Mouse (Mus musculus): ENCODE data around the gene Arl8b. TPM values are rescaled to one million over a fixed set of nuclear protein-coding genes. Genes with fewer than 3 reads are reported as not detected.

The Arl8b gene
- 97.4 and 109 TPM in 2 replicates for polyA plus RNA-seq (2015; fragmentation: Nextera tagmentation; extraction: Ambion mirVana)

GRCm38 (mm10) chr6:108782526-108783183, at the start of gene Arl8b:
Gene Arl8b (plus strand): TSS chr6:108783099.
- Histone ChIP-seq H3K9me3 (no peaks in the 10 kb centered on the region), H3K27me3 (no peaks in the 10 kb centered on the region), H3K9ac (peak within 1 kb of the TSS; percentile 99), H3K4me3 (peak within 1 kb of the TSS; percentile 90), H3K4me1 (replicated peaks) (peaks cover 30% of the 10 kb centered on the region), H3K36me3 (no peaks in the 10 kb centered on the region), H3K27ac (replicated peaks) (peak within 1 kb of the TSS; percentile 89), H3K4me2 (peak within 1 kb of the TSS; percentile 64)
- ATAC-seq (ENCODE audit: low FRiP score, low read depth): peak; percentile 95
- 10% methylated on average over 36 of the region's 36 CpGs for WGBS

GRCm38 (mm10) chr6:108735910-108736750, 46.8 kb upstream of the Arl8b start:
- no peak overlapping the region for H3K4me2 ChIP-seq
- no peak overlapping the region for H3K27ac ChIP-seq (replicated peaks)
- 53% methylated on average over 9 of the region's 9 CpGs for WGBS
- no peak overlapping the region for H3K4me3 ChIP-seq
- no peaks in the 10 kb centered on the region for H3K4me1 ChIP-seq (replicated peaks)
- no peaks in the 10 kb centered on the region for H3K9me3 ChIP-seq
- H3K27me3 ChIP-seq: no peaks in the 10 kb centered on the region
- peak; percentile 82; the same call in 1 of the 2 replicates for ATAC-seq (ENCODE audit: low FRiP score, low read depth)
- no peaks in the 10 kb centered on the region for H3K36me3 ChIP-seq
- H3K9ac ChIP-seq: no peak overlapping the region

- Histone ChIP-seq H3K27me3 (no peaks in the 10 kb centered on the region), H3K4me1 (replicated peaks) (no peaks in the 10 kb centered on the region), H3K9me3 (no peaks in the 10 kb centered on the region), H3K4me3 (no peak overlapping the region), H3K4me2 (no peak overlapping the region), H3K27ac (replicated peaks) (no peak overlapping the region), H3K36me3 (no peaks in the 10 kb centered on the region), H3K9ac (no peak overlapping the region)
- WGBS: 74% methylated on average over 9 of the region's 9 CpGs
- ATAC-seq (ENCODE audit: low FRiP score, low read depth): no peak
Observed at GRCm38 (mm10) chr6:108738463-108739203, 44.3 kb upstream of the Arl8b start.

GRCm38 (mm10) chr6:108740579-108740978, 42.3 kb upstream of the Arl8b start:
- Histone ChIP-seq H3K4me3 (no peak overlapping the region), H3K27me3 (no peaks in the 10 kb centered on the region), H3K9me3 (no peaks in the 10 kb centered on the region), H3K36me3 (no peaks in the 10 kb centered on the region), H3K4me1 (replicated peaks) (no peaks in the 10 kb centered on the region), H3K27ac (replicated peaks) (no peak overlapping the region), H3K9ac (no peak overlapping the region), H3K4me2 (no peak overlapping the region)
- no peak for ATAC-seq (ENCODE audit: low FRiP score, low read depth)
- 77% methylated on average over 4 of the region's 4 CpGs for WGBS

- Histone ChIP-seq H3K9me3 (no peaks in the 10 kb centered on the region), H3K36me3 (no peaks in the 10 kb centered on the region), H3K27me3 (no peaks in the 10 kb centered on the region), H3K4me1 (replicated peaks) (no peaks in the 10 kb centered on the region), H3K4me3 (no peak overlapping the region), H3K9ac (no peak overlapping the region), H3K4me2 (no peak overlapping the region), H3K27ac (replicated peaks) (no peak overlapping the region)
- WGBS: 94% methylated on average over 5 of the region's 5 CpGs
- ATAC-seq (ENCODE audit: low FRiP score, low read depth): no peak
Observed at GRCm38 (mm10) chr6:108743730-108744129, 39.2 kb upstream of the Arl8b start.

- Histone ChIP-seq H3K4me3 (no peak overlapping the region), H3K9ac (no peak overlapping the region), H3K4me2 (no peak overlapping the region), H3K9me3 (no peaks in the 10 kb centered on the region), H3K4me1 (replicated peaks) (no peaks in the 10 kb centered on the region), H3K27me3 (no peaks in the 10 kb centered on the region), H3K27ac (replicated peaks) (no peak overlapping the region), H3K36me3 (no peaks in the 10 kb centered on the region)
- WGBS: 91% methylated on average over 7 of the region's 7 CpGs
- ATAC-seq (ENCODE audit: low FRiP score, low read depth): no peak
Observed at GRCm38 (mm10) chr6:108751324-108751723, 31.6 kb upstream of the Arl8b start.

- no peaks in the 10 kb centered on the region for H3K27me3 ChIP-seq
- H3K27ac ChIP-seq (replicated peaks): no peak overlapping the region
- no peaks in the 10 kb centered on the region for H3K4me1 ChIP-seq (replicated peaks)
- H3K9ac ChIP-seq: no peak overlapping the region
- H3K4me2 ChIP-seq: no peak overlapping the region
- H3K9me3 ChIP-seq: no peaks in the 10 kb centered on the region
- no peak overlapping the region for H3K4me3 ChIP-seq
- ATAC-seq (ENCODE audit: low FRiP score, low read depth): no peak
- H3K36me3 ChIP-seq: no peaks in the 10 kb centered on the region
- WGBS: 70% methylated on average over 5 of the region's 5 CpGs
Observed at GRCm38 (mm10) chr6:108752395-108752794, 30.5 kb upstream of the Arl8b start.

GRCm38 (mm10) chr6:108753536-108753935, 29.4 kb upstream of the Arl8b start:
- no peak for ATAC-seq (ENCODE audit: low FRiP score, low read depth)
- Histone ChIP-seq H3K4me1 (replicated peaks) (no peaks in the 10 kb centered on the region), H3K4me2 (no peak overlapping the region), H3K9ac (no peak overlapping the region), H3K36me3 (no peaks in the 10 kb centered on the region), H3K9me3 (no peaks in the 10 kb centered on the region), H3K27ac (replicated peaks) (no peak overlapping the region), H3K4me3 (no peak overlapping the region), H3K27me3 (no peaks in the 10 kb centered on the region)
- 100% methylated on average over 1 of the region's 1 CpGs for WGBS

- no peak overlapping the region for H3K4me3 ChIP-seq
- no peaks in the 10 kb centered on the region for H3K36me3 ChIP-seq
- H3K4me1 ChIP-seq (replicated peaks): no peaks in the 10 kb centered on the region
- H3K27ac ChIP-seq (replicated peaks): no peak overlapping the region
- no peaks in the 10 kb centered on the region for H3K27me3 ChIP-seq
- no peak overlapping the region for H3K9ac ChIP-seq
- WGBS: 91% methylated on average over 1 of the region's 1 CpGs
- H3K4me2 ChIP-seq: no peak overlapping the region
- H3K9me3 ChIP-seq: no peaks in the 10 kb centered on the region
- ATAC-seq (ENCODE audit: low FRiP score, low read depth): no peak
Observed at GRCm38 (mm10) chr6:108754376-108754775, 28.5 kb upstream of the Arl8b start.

- H3K36me3 ChIP-seq: no peaks in the 10 kb centered on the region
- ATAC-seq (ENCODE audit: low FRiP score, low read depth): no peak
- H3K4me3 ChIP-seq: no peak overlapping the region
- H3K9me3 ChIP-seq: no peaks in the 10 kb centered on the region
- H3K4me2 ChIP-seq: no peak overlapping the region
- H3K4me1 ChIP-seq (replicated peaks): no peaks in the 10 kb centered on the region
- H3K27me3 ChIP-seq: no peaks in the 10 kb centered on the region
- H3K27ac ChIP-seq (replicated peaks): no peak overlapping the region
- WGBS: 95% methylated on average over 7 of the region's 7 CpGs
- no peak overlapping the region for H3K9ac ChIP-seq
Observed at GRCm38 (mm10) chr6:108755936-108756335, 27.0 kb upstream of the Arl8b start.

- H3K9me3 ChIP-seq: no peaks in the 10 kb centered on the region
- no peak overlapping the region for H3K27ac ChIP-seq (replicated peaks)
- no peak overlapping the region for H3K9ac ChIP-seq
- no peak overlapping the region for H3K4me3 ChIP-seq
- H3K4me1 ChIP-seq (replicated peaks): no peaks in the 10 kb centered on the region
- H3K4me2 ChIP-seq: no peak overlapping the region
- 72% methylated on average over 10 of the region's 10 CpGs for WGBS
- no peaks in the 10 kb centered on the region for H3K36me3 ChIP-seq
- H3K27me3 ChIP-seq: no peaks in the 10 kb centered on the region
- no peak for ATAC-seq (ENCODE audit: low FRiP score, low read depth)
Observed at GRCm38 (mm10) chr6:108758997-108759697, 23.8 kb upstream of the Arl8b start.
